Mouse (Mus musculus): ENCODE results near the gene Sap25.
A peak's percentile ranks its signal among the peaks of the same experiment; 100 is the strongest.

Sap25 gene

GRCm38 (mm10) chr5:137628498-137629305 is 12.4 kb upstream of the Sap25 start, which contains the start of the genes Fbxo24, Lrch4 and Gm20605:
TSS of gene Fbxo24 (minus strand) at chr5:137629002.
TSS of gene Lrch4 (plus strand) at chr5:137629121.
TSS of gene Gm20605 (plus strand) at chr5:137629175.
- peak; percentile 100 for DNase-seq (ENCODE audit: low spot score)

- DNase-seq (ENCODE audit: low spot score): no peak
These were observed 11.8 kb upstream of the Sap25 start for GRCm38 (mm10) chr5:137629306-137629721.

- no peak for DNase-seq (ENCODE audit: low spot score)
These were observed 11.1 kb upstream of the Sap25 start for GRCm38 (mm10) chr5:137629906-137630545.

GRCm38 (mm10) chr5:137630602-137631001 is 10.5 kb upstream of the Sap25 start:
- DNase-seq (ENCODE audit: low spot score): no peak

- peak; percentile 47 for DNase-seq (ENCODE audit: low spot score)
These were observed 10.0 kb upstream of the Sap25 start for GRCm38 (mm10) chr5:137631171-137631570.

GRCm38 (mm10) chr5:137631591-137631990 is 9.5 kb upstream of the Sap25 start:
- DNase-seq (ENCODE audit: low spot score): no peak

- DNase-seq (ENCODE audit: low spot score): no peak
These were observed 7.6 kb upstream of the Sap25 start for GRCm38 (mm10) chr5:137633397-137634084.

- DNase-seq (ENCODE audit: low spot score): no peak
These were observed 1.7 kb upstream of the Sap25 start for GRCm38 (mm10) chr5:137639472-137639871.

- DNase-seq (ENCODE audit: low spot score): no peak
These were observed 1.8 kb downstream of the Sap25 start for GRCm38 (mm10) chr5:137642886-137643285.

GRCm38 (mm10) chr5:137644484-137644883 is 3.4 kb downstream of the Sap25 start:
- no peak for DNase-seq (ENCODE audit: low spot score)

GRCm38 (mm10) chr5:137645091-137645651 is 4.0 kb downstream of the Sap25 start:
- DNase-seq (ENCODE audit: low spot score): no peak

GRCm38 (mm10) chr5:137645652-137646091 is 4.5 kb downstream of the Sap25 start, which contains the start of gene Irs3:
TSS of gene Irs3 (minus strand) at chr5:137645714.
- no peak for DNase-seq (ENCODE audit: low spot score)

- DNase-seq (ENCODE audit: low spot score): no peak
These were observed 6.9 kb downstream of the Sap25 start for GRCm38 (mm10) chr5:137647827-137648601.

- no peak for DNase-seq (ENCODE audit: low spot score)
These were observed 8.1 kb downstream of the Sap25 start for GRCm38 (mm10) chr5:137649251-137649650.

- DNase-seq (ENCODE audit: low spot score): no peak
These were observed 8.8 kb downstream of the Sap25 start for GRCm38 (mm10) chr5:137649669-137650571.

- DNase-seq (ENCODE audit: low spot score): peak; percentile 69
These were observed 11.3 kb downstream of the Sap25 start for GRCm38 (mm10) chr5:137652474-137652873.

GRCm38 (mm10) chr5:137653366-137653765 is 12.2 kb downstream of the Sap25 start:
- no peak for DNase-seq (ENCODE audit: low spot score)

GRCm38 (mm10) chr5:137654746-137655145 is 13.6 kb downstream of the Sap25 start:
- DNase-seq (ENCODE audit: low spot score): no peak

- peak; percentile 81 for DNase-seq (ENCODE audit: low spot score)
These were observed 15.8 kb downstream of the Sap25 start for GRCm38 (mm10) chr5:137656977-137657376.

GRCm38 (mm10) chr5:137660064-137660688 is 19.0 kb downstream of the Sap25 start:
- DNase-seq (ENCODE audit: low spot score): no peak
